Mouse (Mus musculus) right cerebral cortex, adult 18-20 months (tissue): ENCODE results near the gene Fam89b.
"Not testable (repeated sequence)": the region's sequence is repeated elsewhere in the genome, so short reads cannot be mapped to it uniquely, and the experiment has no call there.

Source experiments
- DNase-seq: peaks from one replicate; pipeline ENCODE4 v3.0.0; 2022; ENCODE audit warnings: mixed read lengths

Fam89b gene

GRCm38 (mm10) chr19:5710068-5710467 is 19.4 kb downstream of the Fam89b start:
- no peak for DNase-seq

- no peak for DNase-seq
These were observed 24.5 kb downstream of the Fam89b start for GRCm38 (mm10) chr19:5704801-5705571.

- peak; percentile 62 for DNase-seq
These were observed 25.2 kb downstream of the Fam89b start, which contains the start of gene Kcnk7 for GRCm38 (mm10) chr19:5704163-5704800. Gene Kcnk7 (plus strand): TSS chr19:5704367.

- DNase-seq = no peak
These were observed 33.5 kb downstream of the Fam89b start for GRCm38 (mm10) chr19:5695849-5696462.

- DNase-seq = no peak
These were observed 35.7 kb downstream of the Fam89b start for GRCm38 (mm10) chr19:5693801-5694200.

GRCm38 (mm10) chr19:5692913-5693396 is 36.5 kb downstream of the Fam89b start:
- DNase-seq = no peak

- DNase-seq = no peak
These were observed 37.2 kb downstream of the Fam89b start for GRCm38 (mm10) chr19:5692086-5692912.

- DNase-seq = no peak
These were observed 37.9 kb downstream of the Fam89b start for GRCm38 (mm10) chr19:5691601-5692000.

- DNase-seq = peak; percentile 18
These were observed 39.1 kb downstream of the Fam89b start for GRCm38 (mm10) chr19:5690343-5690735.

- peak; percentile 85 for DNase-seq
These were observed 39.7 kb downstream of the Fam89b start for GRCm38 (mm10) chr19:5689565-5690342.

- DNase-seq = no peak
These were observed 40.4 kb downstream of the Fam89b start for GRCm38 (mm10) chr19:5689088-5689428.

- peak; percentile 99 for DNase-seq
These were observed 41.0 kb downstream of the Fam89b start, which contains the start of the genes Map3k11 and Pcnx3 for GRCm38 (mm10) chr19:5688200-5689087. Gene Map3k11 (plus strand): TSS chr19:5688742. Gene Pcnx3 (minus strand): TSS chr19:5688908.

- DNase-seq = no peak
These were observed 41.7 kb downstream of the Fam89b start for GRCm38 (mm10) chr19:5687738-5688137.

GRCm38 (mm10) chr19:5686954-5687353 is 42.5 kb downstream of the Fam89b start:
- DNase-seq = not testable (repeated sequence)

- DNase-seq = no peak
These were observed 43.0 kb downstream of the Fam89b start for GRCm38 (mm10) chr19:5686437-5686836.

- no peak for DNase-seq
These were observed 43.6 kb downstream of the Fam89b start for GRCm38 (mm10) chr19:5685861-5686260.

GRCm38 (mm10) chr19:5685431-5685830 is 44.0 kb downstream of the Fam89b start:
- no peak for DNase-seq

- DNase-seq = no peak
These were observed 44.5 kb downstream of the Fam89b start for GRCm38 (mm10) chr19:5684985-5685384.

GRCm38 (mm10) chr19:5684236-5684635 is 45.2 kb downstream of the Fam89b start:
- no peak for DNase-seq

GRCm38 (mm10) chr19:5680432-5680831 is 49.0 kb downstream of the Fam89b start:
- no peak for DNase-seq
